Mouse (Mus musculus): ENCODE results near the gene Dock7.
"Not testable (repeated sequence)": the region's sequence is repeated elsewhere in the genome, so short reads cannot be mapped to it uniquely, and the experiment has no call there.

Dock7 gene

DNA sequence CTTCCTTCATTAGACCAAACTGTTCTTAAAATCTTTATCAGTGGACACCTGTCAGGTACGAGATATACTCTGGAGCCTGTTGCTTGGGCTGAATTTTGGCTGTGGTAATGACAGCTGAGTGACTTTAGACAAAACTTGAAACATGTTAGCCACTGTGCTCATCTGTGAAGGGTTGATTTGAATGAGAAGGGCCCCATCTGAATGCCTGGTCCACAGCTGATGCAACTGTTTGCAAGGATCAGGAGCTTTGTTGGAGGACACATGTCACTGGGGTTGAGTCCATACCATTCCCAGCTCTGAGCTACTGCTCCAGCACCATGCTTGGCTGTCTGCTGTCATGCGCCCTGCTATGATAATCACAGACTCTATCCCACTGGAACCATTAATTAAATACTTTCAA, 115.1 kb downstream of the Dock7 start:
- DNase-seq (ENCODE audit: low spot score) = no peak

- no peak for DNase-seq (ENCODE audit: low spot score)
Observed at GRCm38 (mm10) chr4:98993491-98993890, 127.2 kb downstream of the Dock7 start.

- DNase-seq (ENCODE audit: low spot score) = no peak
Observed at GRCm38 (mm10) chr4:98984701-98985100, 136.0 kb downstream of the Dock7 start.

DNA sequence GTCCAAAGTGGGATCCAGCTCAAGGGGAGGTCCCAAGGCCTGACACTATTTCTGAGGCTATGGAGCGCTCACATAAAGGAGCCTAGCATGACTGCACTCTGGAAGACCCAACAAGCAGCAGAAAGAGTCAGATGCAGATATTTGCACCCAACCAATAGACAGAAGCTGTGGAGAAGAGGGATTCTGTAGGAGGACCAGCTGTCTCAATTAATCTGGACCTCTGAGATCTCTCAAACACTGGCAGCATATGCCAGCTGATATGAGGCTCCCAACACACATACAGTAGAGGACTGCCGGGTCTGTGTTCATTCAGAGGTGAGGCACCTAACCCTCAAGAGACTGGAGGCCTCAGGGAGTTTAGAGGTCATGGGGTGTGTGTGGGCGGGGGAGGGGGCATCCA, 140.7 kb downstream of the Dock7 start:
- not testable (repeated sequence) for DNase-seq (ENCODE audit: low spot score)

GRCm38 (mm10) chr4:98978693-98979092, 142.0 kb downstream of the Dock7 start:
- DNase-seq (ENCODE audit: low spot score) = no peak

- DNase-seq (ENCODE audit: low spot score) = not testable (repeated sequence)
Observed at GRCm38 (mm10) chr4:98978288-98978687, 142.4 kb downstream of the Dock7 start.

- no peak for DNase-seq (ENCODE audit: low spot score)
Observed at GRCm38 (mm10) chr4:98975741-98976140, 145.0 kb downstream of the Dock7 start.

GRCm38 (mm10) chr4:98969946-98970345, 150.8 kb downstream of the Dock7 start:
- DNase-seq (ENCODE audit: low spot score) = no peak

GRCm38 (mm10) chr4:98960243-98960642, 160.5 kb downstream of the Dock7 start:
- DNase-seq (ENCODE audit: low spot score) = no peak

- no peak for DNase-seq (ENCODE audit: low spot score)
Observed at GRCm38 (mm10) chr4:98955986-98956385, 164.7 kb downstream of the Dock7 start.

DNA sequence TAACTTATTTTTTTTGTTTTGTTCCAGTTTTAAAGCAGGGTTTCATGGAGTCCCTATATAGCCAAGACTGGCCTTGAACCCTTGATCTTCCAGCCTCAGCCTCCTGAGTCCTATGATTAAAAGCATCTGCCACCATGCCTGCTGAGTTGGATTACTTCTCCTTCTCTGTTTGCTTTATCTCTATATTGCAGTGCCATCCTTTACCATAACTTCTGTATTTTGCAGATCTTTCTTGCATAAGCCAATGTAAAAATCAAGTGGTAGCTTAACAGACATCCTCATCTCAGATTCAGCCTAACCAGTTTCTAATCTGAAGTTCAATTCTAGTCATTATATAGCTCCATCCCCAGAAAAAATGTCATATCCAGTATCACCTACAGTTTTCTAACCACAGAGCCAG, 170.2 kb downstream of the Dock7 start:
- DNase-seq (ENCODE audit: low spot score) = no peak

DNA sequence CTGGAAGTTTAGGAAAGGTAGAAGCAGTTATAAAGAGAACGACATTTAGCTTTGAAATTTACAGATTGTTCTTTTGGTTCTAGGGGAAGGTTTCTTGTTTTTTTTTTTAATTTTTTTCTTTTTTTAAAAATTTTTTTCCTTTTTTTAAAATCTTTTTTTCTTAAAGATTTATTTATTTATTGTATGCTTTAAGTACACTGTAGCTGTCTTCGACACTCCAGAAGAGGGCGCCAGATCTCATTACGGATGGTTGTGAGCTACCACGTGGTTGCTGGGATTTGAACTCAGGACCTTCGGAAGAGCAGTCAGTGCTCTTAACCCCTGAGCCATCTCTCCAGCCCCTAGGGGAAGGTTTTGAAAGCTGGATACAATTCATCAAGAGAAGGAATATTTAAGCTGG, 182.5 kb downstream of the Dock7 start:
- DNase-seq (ENCODE audit: low spot score) = not testable (repeated sequence)

- no peak for DNase-seq (ENCODE audit: low spot score)
Observed at GRCm38 (mm10) chr4:98936036-98936435, 184.7 kb downstream of the Dock7 start.

DNA sequence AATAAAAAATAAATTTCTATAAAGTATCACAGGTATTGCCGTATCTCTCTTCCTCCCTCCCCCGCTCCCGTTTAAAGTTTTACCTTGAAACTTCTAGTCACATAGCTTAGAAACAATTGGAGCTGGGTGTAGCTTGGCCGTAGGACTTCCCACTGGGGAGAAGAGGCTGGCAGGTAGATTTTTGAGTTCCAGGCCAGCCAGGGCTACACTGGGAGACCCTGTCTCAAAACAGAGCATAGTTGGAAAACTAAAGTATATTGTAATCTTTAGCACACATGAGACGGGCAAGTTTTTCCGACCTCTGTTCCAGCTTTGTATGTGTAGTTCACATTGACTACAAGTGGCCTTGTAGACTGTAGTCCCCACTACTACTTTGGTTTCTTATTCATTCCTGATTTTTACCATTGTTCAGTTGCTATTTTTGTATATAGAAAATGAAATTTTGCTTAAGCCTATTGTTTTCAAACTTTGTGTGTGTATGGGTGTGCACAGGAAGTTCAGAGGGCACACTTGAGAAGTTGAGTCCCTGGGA, 195.4 kb downstream of the Dock7 start:
- no peak for DNase-seq (ENCODE audit: low spot score)

- no peak for DNase-seq (ENCODE audit: low spot score)
Observed at GRCm38 (mm10) chr4:98924906-98925178, 195.9 kb downstream of the Dock7 start.

DNA sequence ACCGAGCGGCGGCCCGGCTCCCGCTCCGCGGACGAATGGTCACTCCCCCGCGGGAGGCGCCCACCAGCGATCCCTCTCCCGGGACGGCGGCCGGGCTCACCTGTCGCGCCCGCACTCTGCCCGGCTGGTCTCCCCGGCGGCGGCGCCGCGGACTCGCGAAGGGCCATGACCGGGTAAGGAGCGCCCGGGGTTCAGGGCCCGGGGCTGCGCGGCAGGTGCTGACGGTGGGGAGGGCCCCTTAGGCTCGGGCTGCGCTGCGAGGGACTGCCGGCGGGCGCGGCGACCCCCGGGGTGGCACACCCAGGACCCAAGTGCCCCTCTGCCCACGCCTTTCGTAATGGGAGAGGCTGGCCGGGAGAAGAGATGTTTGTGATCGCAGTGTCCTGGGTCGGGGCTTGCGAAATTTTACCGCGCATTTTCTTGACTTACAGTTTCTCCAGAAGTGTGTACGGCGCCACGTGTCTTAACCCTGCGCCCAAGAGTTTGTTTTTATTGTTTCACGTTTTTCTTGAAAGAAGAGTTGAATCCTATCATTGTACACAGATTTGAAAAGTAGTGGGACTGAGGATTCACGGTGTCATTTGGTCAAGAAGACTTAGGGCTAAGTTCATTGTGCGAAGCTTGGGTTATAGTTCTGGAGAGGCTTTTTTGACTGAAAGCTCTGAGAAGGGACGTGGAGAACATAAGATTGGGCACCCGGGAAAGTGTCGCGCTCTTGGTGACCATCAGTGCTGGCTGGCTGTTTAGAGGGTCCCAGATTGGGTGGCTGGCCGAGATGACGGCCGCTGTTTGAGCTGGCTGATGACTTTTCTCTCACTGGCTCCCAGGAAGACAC, 196.4 kb downstream of the Dock7 start:
- DNase-seq (ENCODE audit: low spot score) = no peak

- no peak for DNase-seq (ENCODE audit: low spot score)
Observed at GRCm38 (mm10) chr4:98923568-98924070, 197.1 kb downstream of the Dock7 start, which contains the start of gene Usp1. Gene Usp1, plus strand, starts transcription at chr4:98923810.

DNA sequence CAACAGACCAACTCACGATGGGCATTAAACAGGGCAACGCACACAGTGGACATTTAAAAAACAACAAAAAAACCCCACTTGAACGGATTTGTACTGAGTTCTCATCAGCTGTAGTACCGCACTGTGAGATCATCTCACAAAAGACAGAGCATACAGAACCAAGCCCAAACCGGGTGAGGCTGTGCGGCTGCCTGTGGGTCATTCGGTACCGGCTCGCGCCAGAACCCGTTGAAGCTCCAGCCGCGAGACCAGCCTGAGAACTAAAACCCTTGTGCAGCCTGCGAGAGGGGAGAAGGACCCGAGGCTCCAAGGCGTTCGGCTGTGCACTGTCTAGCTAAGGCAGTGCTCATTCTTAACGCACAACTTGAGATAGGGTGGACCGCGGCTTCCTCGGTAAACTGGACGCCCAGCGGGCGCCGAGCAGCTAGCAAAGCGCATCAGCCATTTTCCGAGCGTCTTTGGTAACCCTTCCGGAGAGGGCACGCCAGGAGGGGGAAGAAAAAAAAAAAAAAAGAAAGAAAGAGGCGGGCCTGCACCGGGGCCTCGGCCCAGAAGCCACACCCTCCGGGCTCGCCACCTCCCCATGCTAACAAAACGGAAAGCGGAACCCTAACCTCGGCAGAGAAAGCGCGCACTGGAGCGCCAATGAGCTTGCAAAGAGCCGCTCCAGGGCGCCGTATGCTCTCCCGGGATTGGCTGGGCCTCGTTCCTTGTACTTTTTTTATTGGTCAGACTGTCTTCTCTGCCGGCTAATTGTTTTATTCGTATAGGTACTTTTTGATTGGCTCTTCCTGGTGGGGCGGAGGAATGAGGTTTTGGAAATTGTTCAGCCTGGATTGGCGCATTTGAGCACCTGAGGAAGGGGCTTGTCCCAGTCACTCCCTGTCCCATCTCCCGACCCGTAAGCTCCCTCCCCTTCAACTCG, 197.8 kb downstream of the Dock7 start:
- peak; percentile 98 for DNase-seq (ENCODE audit: low spot score)

DNA sequence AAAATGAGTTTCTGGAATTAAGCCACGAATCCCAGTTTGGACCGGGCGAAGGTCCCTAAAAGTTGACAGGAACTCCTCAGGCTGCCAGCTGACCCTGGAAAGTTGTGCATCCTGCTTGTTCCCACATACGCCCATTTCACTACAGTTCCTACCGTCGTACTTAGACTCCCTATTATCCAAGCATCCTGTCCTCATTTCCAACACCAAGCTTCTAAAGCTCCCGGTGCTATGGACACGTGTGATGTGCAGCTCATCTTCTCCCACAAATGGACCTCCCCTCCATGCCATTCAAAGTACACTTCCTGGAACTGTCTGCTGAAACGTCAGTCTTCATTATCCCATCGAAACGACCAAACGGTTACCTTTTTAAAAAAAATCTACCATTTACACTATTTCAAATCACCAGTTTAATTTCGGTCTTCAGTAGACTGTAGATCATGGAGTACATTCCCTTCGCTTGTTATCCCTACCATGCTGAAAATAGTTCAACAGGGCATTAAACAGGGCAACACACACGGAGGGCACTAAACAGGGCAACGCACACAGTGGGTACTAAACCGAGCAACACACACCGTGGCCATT, 198.6 kb downstream of the Dock7 start:
- no peak for DNase-seq (ENCODE audit: low spot score)

GRCm38 (mm10) chr4:98920896-98921295, 199.8 kb downstream of the Dock7 start:
- DNase-seq (ENCODE audit: low spot score) = no peak

- DNase-seq (ENCODE audit: low spot score) = no peak
Observed at GRCm38 (mm10) chr4:98918204-98918603, 202.5 kb downstream of the Dock7 start.

- no peak for DNase-seq (ENCODE audit: low spot score)
Observed at GRCm38 (mm10) chr4:98917724-98918123, 203.0 kb downstream of the Dock7 start.
